Mouse (Mus musculus) G1E (cell line): ENCODE measurements around the gene Clasp1.

Source experiments
- CTCF ChIP-seq: IDR thresholded peaks from 2 replicates; pipeline ENCODE4 v1.5.1; 2012; ENCODE audit warnings: low read depth, low read length, inconsistent platforms, mixed read lengths
- GATA1 ChIP-seq: IDR thresholded peaks from 2 replicates; pipeline ENCODE4 v1.6.1; 2012; ENCODE audit warnings: borderline replicate concordance, low read length, inconsistent platforms, mixed read lengths
- POLR2AphosphoS5 ChIP-seq: IDR thresholded peaks from 2 replicates; pipeline ENCODE4 v1.6.1; 2012; ENCODE audit warnings: low read depth, low read length, inconsistent platforms; ENCODE audit not compliant: insufficient replicate concordance
- TAL1 ChIP-seq: conservative IDR thresholded peaks from 2 replicates; pipeline ENCODE4 v1.6.1; 2012; ENCODE audit warnings: low read depth, low read length, inconsistent platforms, mixed read lengths

DNA sequence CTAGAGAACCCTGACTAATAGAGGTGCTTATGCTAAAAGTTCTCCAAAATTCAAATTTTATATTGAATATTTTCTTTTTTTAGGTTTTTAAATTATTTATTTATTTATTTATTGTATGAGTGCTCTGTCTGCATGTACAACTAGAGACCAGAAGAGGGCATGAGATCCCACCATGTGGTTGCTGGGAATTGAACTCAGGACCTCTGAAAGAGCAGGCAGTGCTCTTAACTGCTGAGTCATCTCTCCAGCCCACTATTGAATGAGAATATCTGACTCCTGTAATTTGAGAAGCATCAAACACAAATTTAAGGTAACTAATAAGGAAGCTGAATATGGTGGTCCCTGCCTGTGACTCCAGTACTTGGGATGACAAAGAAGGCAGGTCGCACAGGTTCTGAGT lies 20.9 kb upstream of the Clasp1 start:
- no peak for TF ChIP-seq CTCF
- TF ChIP-seq TAL1 = no peak
- no peak for TF ChIP-seq POLR2AphosphoS5
- no peak for TF ChIP-seq GATA1
